Mouse (Mus musculus) monocyte, adult 5-6 weeks (primary cell): ENCODE results near the gene Hus1b. TPM values are rescaled to one million over a fixed set of nuclear protein-coding genes. Genes with fewer than 3 reads are reported as not detected.
A peak's percentile ranks its signal among the peaks of the same experiment; 100 is the strongest.

Source experiments
- ATAC-seq: fragments of 153-309, 156-312 bp; replicated peaks from 2 replicates; pipeline ENCODE4 v1.8.0; 2017; ENCODE audit warnings: mild to moderate bottlenecking; ENCODE audit not compliant: low TSS enrichment, insufficient number of reproducible peaks, severe bottlenecking, poor library complexity, low FRiP score
- total RNA-seq: library from RNA; stranded (forward); fragments of 200-1000, 200-491, 200-594 nt; gene quantifications from 3 replicates; pipeline ENCODE4 v1.2.3, GENCODE M21; 2017

Gene Hus1b
- total RNA-seq, 1 experiment from 2014 or later, result 3.5 TPM

DNA sequence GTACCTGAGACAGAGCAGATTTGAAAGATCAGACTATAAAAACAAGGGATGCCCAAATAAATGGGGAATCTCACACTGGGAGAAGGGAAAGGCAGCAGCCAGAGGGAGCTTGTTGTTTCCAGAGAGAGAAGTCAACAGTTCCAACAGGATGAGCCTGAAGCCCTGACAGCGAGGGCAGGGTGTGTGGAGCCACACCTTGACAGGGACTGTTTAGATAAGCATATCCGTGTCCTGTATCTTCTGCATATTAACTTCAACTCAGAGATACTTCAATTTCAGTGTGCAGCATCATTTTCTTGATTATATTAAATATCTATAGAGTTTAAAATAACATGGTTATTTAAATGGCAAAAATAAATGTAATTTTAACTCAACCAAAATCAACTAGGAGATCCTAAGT is 13.2 kb upstream of the Hus1b start:
- ATAC-seq, result no peak

DNA sequence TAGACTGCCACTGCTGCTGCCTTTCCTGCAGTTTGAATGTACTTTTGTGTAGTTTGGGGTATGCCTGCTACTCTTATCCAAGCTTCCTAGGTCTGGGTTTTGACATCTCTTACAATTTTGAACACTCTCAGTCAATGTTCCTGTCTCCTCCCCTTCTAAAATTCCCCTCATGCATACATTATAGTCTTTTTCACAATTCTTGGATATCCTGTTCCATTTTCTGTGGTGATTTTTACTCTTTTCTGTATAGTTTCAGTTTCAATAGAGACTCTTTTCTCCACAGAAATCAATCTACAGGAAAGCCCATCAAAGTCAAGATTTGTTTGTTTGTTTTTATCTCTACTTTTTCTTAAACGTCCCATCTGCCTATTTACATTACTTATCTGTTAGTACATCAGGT is 6.0 kb upstream of the Hus1b start:
- ATAC-seq, result no peak

DNA sequence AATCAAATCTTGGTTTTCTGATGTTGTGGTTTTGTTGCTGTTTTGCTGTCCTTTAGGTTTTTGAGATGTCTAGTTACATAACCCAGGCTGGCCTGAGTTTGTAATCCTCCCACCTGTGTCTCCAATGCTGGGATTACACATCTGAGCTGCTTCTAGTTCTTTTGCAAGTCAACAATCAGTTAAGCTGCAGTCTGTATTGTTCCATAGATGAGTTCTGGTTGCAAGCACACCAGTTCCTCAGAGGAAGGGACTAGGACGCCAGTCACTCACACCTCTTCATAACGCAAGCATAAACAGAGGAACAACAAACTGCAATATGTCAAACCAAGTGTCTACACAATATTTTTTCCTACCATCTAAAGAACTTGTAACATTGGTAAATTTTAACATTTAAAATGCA is 4.5 kb upstream of the Hus1b start:
- no peak for ATAC-seq

DNA sequence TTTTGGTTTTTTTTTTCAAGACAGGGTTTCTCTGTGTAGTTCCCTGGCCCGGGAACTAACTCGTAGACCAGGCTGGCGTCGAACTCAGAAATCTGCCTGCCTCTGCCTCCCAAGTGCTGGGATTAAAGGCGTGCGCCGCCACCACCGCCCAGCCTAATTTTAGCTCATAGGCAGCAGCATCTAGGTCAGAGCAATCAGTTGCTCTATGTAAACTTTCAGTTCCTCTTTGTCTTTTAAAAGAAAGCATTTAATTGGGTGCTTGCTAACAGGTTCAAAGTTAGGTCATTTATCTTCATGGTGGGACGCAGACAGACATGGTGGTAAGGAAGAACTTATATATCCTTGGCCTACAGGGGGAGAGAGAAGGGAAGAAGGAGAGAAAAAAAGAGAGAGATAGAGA is 1.6 kb upstream of the Hus1b start:
- ATAC-seq, result peak; percentile 80

DNA sequence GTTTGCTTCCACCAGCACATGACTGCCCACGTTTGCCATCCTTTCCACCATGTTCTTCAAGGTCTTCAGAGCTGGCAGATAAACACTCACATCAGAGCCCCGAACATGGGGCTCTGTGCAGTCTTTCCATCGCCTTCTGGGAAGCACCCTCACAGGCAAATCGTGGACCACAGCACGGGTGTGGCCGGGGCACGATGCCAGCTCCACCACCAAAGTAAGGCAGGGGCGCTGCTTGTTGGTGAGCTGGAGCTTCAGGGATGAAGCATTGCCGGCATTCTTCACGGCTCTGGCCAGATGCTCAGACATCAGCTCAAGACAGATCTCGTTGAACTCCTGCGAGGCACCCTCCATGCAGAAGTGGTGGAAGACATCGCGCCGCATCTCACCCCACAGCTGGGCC is 430 bp downstream of the Hus1b start:
- no peak for ATAC-seq

DNA sequence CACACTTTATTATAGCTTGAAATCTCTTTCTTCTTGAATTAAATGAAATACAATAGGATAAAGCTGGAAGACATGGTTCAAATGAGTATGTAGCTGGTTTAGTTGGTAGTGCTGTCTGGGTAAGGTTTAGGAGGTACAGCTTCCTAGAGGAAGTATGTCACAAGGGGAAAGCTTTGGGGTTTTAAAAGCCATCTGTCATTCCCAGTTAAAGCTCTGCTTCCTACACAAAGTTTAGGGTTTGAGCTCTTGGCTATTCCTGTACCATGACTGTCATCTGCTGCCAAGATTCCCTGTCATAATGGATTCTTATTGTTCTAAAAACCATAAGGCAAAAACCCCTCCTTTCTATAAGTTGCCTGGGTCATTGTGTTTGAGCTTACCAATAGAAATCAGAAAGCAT is 1.8 kb downstream of the Hus1b start:
- no peak for ATAC-seq

DNA sequence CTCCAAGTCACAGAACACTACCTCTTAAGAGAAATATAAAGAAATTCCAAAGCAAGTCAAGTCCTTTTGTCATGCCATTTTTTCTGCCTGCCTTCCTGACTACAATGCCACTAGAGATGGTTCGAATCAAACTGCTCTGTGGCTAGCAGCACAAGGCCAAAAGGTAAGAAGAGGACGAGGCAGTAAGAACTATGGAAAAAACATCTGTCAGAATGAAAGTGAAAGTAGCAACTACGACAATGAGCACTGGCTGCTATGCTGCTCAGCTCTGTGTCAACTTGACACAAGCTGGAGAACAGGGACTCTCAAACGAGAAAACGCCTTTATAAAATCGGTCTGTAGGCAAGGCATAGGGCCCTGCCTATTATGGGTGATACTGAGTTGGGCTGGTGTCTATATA is 14.6 kb downstream of the Hus1b start:
- ATAC-seq, result no peak

DNA sequence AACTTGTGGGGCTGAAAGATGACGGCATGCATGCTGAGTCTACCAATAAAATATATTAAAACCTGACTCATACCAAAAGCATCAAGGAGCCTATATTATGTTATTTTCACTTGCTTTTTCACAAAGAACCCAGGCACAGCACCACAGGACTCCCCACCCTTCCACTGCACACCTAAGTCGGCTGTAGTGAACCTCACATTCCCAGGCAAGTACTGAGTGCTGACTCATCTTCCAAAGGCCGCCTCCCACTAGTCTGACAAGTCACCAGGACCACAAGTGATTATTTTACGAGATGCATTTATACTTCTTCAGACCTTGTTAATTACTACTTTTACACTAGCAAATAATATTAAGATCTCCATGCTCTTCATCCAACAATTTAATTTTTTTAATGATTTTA is 15.9 kb downstream of the Hus1b start:
- no peak for ATAC-seq

DNA sequence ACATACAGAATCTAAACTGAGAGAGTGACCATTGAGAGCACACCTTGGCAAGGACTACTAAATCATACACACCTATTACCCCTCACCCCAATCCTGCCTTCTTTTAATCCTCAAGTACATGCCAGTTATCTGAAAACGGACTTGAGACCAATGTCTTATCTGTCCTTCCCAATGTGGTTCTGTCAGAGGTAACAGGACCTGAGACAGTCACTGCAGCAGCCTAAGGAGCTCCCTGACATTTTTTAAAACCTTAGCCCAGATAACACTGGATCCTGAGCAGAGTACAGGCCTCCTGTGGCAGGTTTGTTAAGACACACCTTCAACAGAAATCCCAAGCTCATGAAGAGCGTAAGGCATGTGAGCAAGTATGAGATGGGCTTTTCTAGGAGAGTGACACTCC is 18.4 kb downstream of the Hus1b start:
- no peak for ATAC-seq

DNA sequence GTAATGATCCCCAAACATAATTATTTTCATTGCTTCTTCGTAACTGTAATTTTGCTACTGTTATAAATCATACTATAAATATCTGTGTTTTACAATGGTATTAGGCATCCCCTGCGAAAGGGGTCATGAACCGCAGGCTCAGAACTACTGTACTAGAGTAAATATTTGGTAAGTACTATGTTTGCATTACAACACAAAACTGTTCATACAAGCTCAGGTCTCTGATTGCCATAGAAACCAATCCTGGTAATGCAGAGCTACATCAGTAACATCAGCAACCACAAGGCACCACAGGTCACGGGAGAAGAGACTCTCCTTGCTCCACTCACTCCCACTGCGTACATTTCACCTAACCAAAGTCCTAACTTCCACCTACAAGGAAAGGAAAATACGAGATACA is 23.3 kb downstream of the Hus1b start:
- no peak for ATAC-seq

DNA sequence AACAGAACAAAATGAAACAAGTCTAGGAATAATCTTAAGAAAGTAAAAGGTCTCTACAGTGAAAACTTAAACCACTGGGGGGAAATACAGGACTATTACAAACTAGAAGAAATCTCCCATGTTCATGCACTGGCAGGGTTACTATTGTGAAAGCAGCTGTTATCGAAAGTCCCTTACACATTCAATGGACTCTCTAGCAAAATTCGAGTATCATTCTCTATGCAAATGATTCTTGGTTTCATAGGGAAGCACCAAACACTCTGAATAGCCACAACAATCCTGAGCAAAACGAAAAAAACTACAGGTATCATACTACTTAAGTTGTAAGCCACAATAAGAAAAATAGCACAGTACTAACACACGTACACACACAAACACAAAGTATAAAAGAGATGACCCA is 25.6 kb downstream of the Hus1b start:
- no peak for ATAC-seq

DNA sequence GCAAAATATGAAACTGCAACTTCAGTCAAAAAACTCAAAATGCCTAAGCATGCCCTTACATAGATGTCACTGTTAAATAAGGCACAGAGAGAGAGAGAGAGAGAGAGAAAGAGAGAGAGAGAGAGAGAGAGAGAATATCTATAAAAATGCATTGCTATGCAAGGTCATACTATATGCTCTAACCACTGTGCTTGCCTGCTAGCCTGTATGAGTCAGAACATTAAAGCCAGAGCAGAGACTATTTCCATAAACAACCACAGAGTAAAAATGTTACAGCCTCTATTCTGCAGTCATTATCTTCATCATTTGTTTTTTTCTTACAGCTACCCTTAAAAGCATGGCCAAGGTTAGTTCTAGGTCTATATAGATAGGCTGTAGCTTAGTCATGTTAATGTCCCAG is 33.8 kb downstream of the Hus1b start:
- ATAC-seq, result no peak

DNA sequence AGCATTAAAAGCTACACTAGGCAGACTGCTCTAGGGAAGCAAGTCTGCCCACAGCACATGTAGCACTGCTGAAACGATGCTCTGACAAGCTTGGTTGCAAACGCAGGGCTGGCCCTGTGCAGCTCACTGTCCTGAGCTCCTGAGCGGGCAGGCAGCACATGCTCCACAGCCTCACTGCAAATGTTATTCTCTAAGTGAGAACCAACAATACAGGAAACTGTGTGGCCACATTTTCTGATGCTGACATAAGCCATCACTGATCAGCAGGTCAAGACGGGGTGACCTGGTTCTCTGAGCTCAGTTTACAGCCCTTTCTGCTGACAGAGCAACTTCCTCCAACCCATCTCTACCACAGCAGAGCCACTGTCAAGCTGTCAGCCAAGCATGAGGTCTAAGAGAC is 34.5 kb downstream of the Hus1b start:
- ATAC-seq, result no peak; the same call in 1 of the 2 replicates

DNA sequence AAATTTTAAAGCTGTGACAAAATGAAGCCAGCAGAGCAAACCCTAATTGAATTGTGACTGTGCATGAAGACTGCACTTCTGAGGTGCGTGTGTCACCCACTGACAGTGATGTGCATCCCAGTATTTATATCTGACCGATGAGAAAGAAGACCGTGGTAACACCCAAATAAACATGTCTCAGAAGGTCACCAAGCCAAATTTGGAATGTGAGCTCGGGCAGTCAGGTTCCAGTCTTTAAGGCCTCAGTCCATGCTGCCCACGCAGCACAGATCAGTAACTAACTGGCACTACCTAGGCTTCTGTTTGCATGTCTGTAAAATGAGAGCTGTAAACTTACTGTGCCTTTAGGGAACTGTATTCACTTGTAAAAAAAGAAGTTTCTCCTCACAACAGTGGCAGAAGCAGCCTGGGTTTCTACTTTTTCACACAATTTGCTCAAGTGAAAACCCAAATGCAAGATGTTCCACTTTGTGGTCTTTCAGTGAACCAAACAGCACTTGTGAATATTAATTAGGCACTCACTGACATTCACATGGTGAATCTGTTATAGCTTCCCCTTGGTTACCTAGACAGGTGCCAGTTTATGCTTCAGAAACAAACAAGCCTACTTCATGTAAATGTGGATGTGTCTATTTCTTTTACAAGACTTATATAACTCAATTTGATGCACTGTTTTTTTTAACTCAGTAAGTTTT is 35.5 kb downstream of the Hus1b start:
- no peak for ATAC-seq

DNA sequence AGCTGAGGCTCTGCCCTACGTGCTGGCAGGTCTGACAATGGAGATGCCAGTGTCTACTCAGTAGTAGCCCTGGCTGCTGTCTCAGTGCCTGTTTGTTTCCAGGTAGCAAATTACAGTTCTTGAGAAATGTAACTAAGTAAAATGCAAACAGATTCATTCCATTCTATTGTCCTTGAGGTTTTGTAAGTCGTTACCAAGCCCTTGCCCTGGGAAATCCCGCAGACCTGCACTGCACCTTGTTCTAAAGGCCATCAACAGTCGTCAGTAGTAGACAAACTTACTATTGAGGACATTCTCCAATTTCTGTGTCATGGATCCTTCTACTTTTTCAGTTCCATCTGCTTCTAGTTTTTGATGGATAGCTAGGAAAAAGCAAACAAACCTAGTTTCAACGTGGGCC is 36.7 kb downstream of the Hus1b start:
- no peak for ATAC-seq

DNA sequence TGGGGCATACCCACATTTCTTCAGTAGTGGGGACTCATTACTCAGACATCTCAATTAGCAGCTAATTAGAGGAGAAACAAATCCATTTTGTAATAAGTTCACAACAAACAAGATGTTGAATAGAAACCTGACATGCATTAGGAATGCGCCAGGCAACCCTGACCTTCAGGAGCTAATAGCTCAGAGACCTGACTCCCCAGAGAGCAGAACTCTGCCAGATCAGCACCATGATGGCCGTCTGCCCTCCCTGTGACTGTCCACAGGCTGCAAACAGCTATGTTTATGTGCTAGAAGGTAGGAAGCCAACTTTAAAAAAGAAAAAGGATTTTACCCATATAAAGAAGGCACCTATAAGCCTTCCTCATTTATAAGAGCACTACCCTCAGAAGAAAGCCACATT is 45.3 kb downstream of the Hus1b start:
- no peak for ATAC-seq

DNA sequence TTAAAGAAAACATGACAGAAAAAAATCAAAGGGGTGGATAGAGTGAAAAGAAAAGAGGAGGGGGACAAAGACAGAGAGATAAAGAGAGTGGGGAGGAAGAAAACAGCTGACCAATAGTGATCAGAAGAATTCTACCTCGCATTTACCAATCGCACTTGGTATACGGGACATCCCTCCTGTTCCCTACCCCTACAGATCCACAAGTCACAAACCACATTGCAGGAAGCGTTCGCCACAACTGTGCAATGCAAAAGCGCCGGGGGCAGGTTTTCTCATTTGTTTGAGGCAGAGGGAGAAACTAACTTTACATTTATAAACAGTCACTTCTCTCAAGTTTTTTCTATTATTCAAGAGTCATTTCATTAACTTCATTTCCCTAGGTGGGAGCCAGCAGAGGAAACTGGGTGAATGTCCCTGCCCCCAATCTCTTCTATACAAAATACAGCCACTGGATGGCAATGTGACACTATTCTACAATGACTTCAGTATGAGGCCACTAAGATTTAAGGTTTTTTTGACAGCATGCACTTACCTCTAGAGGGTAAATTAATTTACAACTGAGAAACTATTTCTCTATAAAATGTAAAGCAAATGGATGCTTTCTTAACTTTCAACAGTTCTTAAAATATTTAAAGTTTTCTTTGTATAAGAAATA is 46.0 kb downstream of the Hus1b start:
- ATAC-seq, result no peak
